Mouse (Mus musculus): ENCODE results near the gene Jmjd1c. TPM values are rescaled to one million over a fixed set of nuclear protein-coding genes. Genes with fewer than 3 reads are reported as not detected.

Jmjd1c gene
- total RNA-seq, 2 experiments from 2014 or later: 109 to 165 TPM

DNA sequence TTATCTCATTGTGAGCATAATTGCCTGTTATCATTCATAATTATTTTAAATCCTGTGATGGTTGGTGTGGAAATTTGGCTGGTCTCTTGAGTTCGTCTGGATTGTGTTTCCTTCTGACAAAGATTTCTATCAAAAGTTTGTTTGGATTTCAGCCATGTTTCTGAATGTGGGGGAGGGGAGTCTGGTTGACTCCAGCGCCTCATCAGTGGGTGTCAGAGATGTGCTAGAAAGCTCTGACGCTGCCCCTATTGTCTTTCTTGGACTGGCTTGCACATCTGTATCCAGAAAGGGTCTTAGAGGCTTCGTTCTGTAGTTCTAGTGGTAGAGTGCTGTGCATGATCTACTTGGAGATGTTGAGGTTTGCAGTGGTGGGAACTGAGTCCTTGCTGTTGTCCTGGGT lies 24.3 kb downstream of the Jmjd1c start:
- ATAC-seq (replicated peaks; ENCODE audit: low FRiP score, low TSS enrichment, poor library complexity, severe bottlenecking): no peak

DNA sequence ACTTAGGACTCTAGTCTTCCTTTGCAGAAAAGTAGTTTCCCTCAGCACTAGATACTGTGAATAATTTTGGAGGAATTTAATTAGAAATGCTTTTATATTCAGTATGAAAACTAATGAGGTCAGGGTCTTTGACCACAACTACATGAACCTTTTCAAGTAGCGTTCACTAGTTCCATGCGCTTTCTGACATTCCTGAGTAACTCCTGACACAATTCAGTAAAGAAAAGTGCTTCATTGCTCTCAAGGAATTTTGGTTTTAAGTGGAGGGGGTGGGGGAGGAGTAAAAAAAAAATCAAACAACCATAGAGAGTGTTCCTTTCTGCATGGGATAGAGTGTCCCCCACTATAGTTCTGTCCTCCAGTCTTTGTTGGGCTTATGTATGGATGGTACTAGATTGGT lies 24.7 kb downstream of the Jmjd1c start:
- no peak for ATAC-seq (replicated peaks; ENCODE audit: low FRiP score, low TSS enrichment, poor library complexity, severe bottlenecking)

DNA sequence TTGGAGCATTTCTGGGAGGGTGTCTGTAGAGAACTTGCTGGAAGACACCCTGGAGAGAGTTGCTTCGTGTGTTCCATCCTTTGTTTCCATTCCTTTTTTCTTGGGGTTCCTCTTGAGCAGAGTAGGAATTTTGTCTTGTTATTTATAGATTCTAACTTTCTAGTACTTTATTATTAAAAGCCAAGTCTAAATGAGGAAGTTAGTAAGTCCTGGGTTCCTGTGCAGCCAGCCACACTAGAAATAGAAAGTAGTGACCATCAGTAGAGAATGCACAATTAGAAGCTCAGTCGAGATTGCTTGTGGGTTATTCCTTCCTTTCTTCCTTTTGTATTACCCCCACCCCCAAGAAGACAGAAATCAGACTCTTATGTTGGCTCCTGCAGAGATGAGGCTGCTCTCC lies 27.8 kb downstream of the Jmjd1c start:
- no peak for ATAC-seq (replicated peaks; ENCODE audit: low FRiP score, low TSS enrichment, poor library complexity, severe bottlenecking)

DNA sequence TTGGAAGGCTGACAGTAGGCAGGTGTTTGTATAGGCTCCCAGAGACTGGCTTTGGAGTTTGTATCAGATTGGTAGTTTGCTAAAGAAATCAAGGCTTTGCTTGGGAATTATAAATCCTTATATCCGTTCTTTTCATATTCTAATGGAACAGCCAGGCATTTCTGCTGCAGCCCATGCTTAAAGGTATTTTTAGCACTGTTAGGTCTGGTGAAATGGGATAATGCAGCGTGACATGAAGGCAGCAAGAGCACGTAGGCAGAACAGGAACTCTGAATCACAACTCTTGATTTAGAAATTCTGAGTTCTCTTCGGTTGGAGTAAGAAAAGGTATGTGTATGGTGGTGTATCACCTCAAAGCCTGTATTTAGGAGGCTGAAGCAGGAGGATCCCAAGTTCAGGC lies 28.2 kb downstream of the Jmjd1c start:
- no peak for ATAC-seq (replicated peaks; ENCODE audit: low FRiP score, low TSS enrichment, poor library complexity, severe bottlenecking)

DNA sequence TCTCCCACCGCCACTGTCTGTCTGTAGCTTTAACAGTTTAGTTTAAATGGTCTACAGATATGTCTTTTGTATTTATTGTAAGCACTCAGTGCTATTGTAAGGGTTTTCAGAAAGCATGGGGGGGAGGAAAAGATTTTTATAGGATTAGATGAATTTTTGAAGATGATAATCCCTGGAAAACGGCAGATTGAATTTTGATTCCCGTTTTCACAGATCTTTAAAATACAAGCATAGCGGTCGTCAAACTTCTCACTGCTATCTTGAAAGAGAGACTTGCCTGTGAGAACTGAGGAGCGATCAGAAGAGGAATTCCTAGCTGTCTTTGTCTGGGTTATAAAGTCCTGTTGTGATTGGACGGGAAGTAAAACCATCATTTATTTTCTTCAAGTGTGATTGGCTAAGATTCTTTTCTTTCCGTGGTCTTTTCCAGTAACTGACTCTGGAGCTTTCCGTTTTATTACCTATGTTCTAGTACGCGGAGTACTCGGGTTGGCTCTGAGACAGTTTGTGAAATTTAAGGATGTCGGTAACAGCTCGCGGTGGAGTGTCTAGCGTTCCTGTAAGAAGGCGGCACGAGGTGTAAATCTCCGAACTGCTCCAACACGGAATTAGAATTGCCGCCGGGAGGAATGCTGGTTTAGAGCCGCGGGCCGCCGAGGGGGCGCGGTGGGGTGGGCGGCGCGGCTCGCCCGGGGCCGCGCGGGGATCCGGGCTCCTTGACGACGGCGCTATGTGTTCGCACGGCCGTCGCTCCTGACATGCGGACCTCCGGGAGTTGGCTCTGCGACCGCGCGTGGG lies 30.3 kb downstream of the Jmjd1c start:
- ATAC-seq (replicated peaks; ENCODE audit: low FRiP score, low TSS enrichment, poor library complexity, severe bottlenecking): peak; percentile 47; the same call in 1 of the 2 replicates

DNA sequence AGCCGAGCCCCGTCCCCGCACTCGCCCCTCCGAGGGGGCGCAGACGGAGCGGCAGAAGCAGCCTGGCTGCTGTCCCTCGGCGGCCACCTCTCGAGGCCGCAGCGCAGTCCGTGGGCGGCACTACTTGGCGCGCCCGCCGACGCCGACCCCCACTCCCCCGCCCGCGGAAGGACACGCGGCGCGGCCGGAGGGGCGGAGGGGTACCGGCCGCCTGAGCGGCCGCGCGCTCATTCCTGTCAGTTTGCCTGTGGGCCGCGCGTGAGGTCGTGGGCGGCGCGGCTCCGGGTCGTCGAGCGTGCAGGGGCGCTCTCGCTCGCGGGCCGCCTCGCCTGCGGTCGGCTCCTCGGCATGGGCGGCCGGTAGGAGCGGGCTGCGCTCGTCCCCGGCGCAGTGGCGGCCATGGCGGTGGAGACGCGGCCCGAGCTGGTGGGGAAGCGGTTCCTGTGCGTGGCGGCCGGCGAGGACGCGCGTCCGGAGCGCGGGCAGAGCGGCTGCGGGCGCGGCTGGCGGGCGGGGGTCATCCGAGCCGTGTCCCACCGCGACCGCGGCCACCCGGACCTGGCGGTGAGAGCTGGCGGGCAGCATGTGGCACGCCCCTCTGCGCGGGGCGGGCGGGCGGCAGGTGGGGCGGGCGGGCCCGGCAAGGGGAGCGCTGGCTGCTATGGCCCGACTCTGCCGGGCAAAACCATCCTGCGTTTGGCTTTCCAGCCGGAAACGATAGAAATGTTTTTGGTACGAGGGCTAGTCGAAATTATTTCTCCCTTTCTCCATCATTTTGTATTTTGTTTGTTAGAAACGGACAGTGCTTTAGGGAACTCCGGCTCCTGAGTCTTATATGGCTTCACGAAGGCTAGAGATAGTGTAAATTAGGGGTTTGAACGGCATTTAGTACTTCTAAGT lies 31.2 kb downstream of the Jmjd1c start:
- 0 out of 2 replicates have a peak, but pooled peaks have one; percentile 30 for ATAC-seq (replicated peaks; ENCODE audit: low FRiP score, low TSS enrichment, poor library complexity, severe bottlenecking)

DNA sequence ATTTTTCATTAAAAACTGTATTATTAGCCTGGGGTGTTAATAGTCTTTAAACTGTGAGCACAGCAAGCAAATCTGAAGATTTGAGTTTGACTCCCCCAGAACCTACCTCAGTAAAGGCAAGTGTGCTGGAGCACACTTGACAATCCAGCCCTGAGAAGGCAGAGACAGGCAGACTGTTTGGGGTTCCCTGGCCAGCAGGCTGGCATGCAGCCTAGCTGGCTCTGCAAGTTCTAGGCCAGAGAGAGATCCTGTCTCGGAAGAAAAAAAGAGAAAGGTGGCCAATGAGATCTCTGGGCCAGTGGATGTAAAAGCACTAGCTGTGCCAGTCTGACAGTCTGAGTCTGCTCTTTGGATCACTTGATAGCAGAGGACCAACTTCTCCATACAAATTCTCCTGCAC lies 33.6 kb downstream of the Jmjd1c start:
- no peak for ATAC-seq (replicated peaks; ENCODE audit: low FRiP score, low TSS enrichment, poor library complexity, severe bottlenecking)

DNA sequence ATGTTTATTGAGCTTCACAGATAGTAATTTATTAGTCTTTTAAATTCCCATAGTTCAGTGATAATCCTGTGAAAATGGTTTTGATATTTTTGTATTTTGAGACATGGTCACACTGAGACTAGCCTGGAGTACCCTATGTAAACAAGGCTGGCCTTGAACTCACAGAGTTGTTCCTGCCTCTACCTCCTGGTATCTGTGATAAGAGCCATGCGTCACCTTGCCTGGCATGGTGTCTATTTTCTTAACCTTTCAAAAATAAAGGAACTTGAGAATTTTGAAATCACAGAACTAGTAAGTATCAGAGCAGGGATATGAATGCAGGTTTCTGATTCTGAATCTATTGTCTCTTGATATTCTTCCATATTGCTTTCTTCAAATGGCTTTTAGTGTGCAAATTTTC lies 35.8 kb downstream of the Jmjd1c start:
- ATAC-seq (replicated peaks; ENCODE audit: low FRiP score, low TSS enrichment, poor library complexity, severe bottlenecking): no peak

DNA sequence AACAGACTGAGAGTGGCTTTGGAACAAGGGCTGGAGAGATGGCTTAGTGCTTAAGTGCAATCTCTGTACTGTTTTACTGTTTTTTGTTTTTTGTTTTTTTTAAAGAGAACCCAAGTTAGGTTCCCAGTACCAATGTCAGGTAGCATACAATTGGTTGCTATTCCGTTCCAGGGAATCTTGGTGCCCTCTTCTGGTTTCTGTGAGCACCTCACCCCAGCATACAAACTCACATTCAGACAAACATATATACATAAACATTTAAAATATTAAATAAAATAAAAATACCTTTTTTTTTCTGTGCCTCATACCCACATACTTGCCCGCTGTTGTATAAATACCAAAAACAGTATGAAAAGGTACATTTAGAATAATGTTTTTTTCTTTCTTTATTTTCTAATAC lies 38.4 kb downstream of the Jmjd1c start:
- no peak for ATAC-seq (replicated peaks; ENCODE audit: low FRiP score, low TSS enrichment, poor library complexity, severe bottlenecking)

DNA sequence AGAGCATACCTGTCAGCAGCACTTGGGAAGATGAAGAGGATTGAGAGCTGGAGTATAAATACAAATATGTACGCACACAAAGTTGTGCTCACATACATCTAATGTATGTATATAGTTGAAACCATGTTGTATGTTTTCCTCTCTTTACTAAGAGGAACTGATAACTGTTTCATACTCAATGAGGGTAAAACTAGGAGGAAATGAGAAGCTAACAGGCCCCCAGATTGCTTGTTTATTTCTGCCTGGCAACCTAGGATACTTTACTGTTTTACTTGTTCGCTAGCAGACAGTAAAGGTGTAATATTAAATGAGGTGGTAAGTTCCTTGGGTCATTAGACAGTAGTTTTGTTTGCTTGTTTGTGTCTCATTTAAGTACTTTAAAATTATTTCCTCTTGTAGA lies 41.5 kb downstream of the Jmjd1c start:
- ATAC-seq (replicated peaks; ENCODE audit: low FRiP score, low TSS enrichment, poor library complexity, severe bottlenecking): no peak

DNA sequence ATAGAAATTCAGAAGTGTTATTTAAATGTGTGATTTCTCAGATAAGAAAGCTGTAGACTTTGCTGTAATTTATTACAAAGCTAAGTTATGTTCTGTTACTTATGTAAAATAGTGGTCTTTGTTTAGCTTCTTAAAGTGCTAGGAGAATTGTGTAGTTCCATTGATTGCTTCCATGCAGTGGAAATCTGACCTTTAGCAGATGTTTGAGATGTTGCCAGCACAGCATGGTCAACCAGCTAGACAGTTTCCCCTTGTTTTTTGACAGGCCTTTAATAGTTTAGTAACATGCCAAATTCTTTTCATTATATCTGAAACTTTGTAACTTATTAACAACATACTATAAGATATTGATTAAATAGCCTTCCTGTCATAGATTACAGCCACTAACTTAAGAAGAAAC lies 47.7 kb downstream of the Jmjd1c start:
- no peak for ATAC-seq (replicated peaks; ENCODE audit: low FRiP score, low TSS enrichment, poor library complexity, severe bottlenecking)

DNA sequence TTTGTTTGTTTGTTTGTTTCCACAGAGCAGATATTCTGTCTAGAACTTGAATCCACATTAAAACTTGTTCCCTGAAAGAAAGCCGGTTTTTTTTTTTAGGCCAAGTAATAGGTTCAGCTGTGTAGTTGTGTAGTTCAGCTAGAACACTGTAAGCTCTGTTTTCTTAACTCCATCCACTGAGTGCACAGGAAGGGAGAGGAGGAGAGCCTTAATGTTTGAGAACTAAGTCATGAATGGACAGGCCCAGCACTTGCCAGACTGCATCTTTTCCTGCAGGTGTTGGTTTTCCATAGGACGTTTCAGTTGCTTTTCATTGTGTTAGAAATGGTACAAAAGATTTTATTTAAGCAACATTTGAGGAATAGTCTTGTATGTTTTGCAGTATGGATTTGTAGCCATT lies 48.3 kb downstream of the Jmjd1c start:
- no peak for ATAC-seq (replicated peaks; ENCODE audit: low FRiP score, low TSS enrichment, poor library complexity, severe bottlenecking)

DNA sequence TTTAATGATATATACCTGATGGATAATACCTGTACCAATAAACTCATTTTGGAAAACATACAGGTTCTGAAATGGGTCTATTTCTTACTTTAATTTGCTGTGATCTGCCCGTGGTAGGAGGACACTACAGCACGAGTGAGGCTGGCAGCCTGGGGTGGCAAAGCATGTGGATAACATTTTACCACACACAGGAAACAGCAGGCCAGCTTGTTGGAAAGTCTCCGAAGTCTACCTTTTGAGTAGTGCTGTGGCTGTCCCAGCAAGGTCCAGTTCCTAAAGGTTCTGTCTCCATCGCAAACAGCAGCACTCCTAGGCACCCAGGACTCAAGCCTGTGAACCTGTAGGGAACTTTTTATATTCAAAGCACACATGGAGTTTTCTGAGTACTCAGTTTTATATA lies 49.7 kb downstream of the Jmjd1c start:
- no peak for ATAC-seq (replicated peaks; ENCODE audit: low FRiP score, low TSS enrichment, poor library complexity, severe bottlenecking)

DNA sequence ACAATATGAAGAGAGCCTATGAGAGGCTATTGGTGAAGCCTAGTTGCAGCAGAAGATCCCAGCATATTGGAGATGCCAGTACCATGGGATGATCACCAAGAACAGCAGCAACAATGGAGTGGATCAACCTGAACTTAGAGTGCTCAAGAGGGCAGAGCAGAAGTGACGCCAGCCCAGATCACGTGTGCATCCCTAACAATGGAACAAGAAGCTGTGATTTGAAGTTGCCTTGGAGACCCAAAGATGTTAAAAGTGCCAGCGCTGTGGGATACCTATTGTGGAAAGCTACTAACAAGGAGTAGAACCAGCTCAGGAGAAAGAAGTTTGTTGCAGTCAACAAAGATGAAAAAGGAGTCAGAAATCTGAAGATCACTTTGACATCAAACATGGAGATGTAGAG lies 55.8 kb downstream of the Jmjd1c start:
- no peak for ATAC-seq (replicated peaks; ENCODE audit: low FRiP score, low TSS enrichment, poor library complexity, severe bottlenecking)

DNA sequence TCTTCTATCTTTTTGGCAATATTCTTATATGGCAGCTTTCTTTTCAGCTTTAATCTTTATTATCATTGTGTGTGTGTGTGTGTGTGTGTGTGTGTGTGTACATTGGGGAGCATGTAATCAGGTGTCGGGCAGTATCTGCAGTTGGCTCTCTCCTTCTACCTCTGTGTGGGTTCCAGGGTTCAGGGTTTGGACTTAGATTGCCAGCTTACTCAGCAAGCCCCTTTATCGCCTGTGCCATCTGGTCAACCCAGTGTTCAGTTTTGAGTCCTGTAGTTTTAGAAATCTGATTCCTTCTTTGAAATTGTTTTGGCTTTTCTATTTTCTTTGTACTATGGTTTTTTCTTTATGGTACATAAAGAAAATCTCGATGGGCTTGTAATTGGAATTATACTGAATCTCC lies 58.7 kb downstream of the Jmjd1c start:
- peak; percentile 94 for ATAC-seq (replicated peaks; ENCODE audit: low FRiP score, low TSS enrichment, poor library complexity, severe bottlenecking)

DNA sequence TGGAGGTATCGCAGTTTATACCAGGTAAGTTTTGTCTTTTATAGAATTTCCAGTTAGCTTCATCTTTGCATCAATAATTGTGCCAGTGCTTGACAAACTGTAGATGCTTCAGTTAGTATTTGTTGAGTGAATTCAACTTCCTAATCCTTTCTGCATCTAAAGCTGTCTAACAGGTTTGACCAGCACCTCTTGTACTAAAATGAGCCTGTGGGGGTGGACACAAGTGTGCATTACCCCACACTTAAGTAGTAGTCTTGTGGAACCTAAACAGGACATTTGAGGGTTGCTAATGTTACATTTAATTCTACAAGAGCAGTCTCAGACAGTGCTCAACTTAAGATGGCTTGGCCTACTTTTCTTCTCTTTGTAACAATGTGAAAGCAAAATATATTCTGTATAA lies 78.1 kb downstream of the Jmjd1c start:
- no peak for ATAC-seq (replicated peaks; ENCODE audit: low FRiP score, low TSS enrichment, poor library complexity, severe bottlenecking)

DNA sequence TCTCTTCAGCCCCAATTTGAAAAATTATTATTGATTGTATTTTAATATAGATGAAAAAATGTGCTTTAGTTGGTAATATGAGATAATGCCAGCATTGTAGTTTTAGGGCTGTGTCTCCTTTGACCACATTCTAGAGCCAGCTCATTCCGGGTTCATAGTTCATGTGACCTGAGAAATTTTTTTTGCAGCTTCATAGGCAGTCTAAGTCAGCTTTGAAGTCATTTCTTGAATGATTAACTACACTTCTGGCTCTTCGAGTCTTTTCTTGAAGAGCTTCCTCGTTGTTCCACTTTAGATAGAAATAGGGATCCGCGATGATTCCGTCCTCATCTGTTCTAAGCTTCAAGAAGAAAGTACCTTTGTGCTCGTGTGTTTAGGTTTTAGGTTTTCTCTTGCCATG lies 80.1 kb downstream of the Jmjd1c start:
- no peak for ATAC-seq (replicated peaks; ENCODE audit: low FRiP score, low TSS enrichment, poor library complexity, severe bottlenecking)

DNA sequence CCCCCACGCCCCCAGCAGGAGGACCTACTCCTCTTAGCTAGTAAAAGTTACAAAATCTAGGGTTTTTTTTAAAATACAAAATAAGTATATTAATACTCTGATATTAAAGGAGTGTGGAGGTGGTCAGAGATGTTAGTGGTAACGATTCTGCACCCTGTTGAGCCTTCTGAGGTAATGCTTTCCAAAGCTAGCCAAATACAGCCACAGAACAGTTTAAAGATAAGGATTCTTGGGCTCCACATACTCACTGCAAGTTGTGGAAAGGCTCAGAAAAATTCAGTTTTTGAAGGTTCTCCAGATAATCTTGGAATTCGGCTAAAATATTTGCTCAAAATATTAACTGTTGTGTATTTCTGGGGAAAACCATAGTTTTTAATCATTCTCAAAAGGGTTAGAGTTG lies 81.0 kb downstream of the Jmjd1c start:
- peak; percentile 80 for ATAC-seq (replicated peaks; ENCODE audit: low FRiP score, low TSS enrichment, poor library complexity, severe bottlenecking)

DNA sequence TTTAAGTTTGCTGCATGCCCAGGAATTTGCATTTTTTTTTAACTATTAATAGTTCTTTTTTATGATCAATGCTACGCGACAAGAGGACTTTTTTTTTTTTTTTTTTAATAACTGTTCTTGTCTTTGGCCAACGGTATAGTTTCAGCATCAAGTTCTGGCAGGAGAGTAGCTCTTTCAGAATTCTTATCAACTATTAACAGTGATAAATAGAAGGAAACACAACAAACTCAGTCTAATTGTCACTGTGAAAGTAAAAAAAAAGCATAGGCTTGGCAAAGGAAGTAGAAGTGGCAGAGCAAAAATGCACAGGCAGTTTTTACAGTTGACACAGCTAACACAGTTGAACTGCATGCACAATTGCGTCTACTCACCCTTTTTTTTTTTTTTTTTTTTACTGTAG lies 81.5 kb downstream of the Jmjd1c start:
- peak; percentile 89 for ATAC-seq (replicated peaks; ENCODE audit: low FRiP score, low TSS enrichment, poor library complexity, severe bottlenecking)

DNA sequence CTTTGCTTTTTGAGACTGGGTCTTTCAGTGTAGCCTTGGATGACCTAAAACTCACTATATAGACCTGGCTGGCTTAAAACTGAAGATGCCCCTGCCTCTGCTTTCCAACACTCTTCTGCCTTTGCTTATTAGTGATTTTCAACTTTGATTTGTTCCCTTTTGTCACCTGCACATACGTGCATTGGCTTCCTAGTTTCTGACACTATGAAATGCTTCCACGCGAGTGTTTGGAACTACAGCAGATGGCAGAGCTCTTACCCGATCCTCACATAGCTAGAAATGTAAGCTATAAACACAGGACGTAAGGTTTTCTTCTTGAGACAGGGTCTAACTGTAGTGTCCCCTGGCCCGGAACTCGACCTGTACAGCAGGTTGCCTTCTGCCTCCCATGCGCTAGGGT lies 84.1 kb downstream of the Jmjd1c start:
- ATAC-seq (replicated peaks; ENCODE audit: low FRiP score, low TSS enrichment, poor library complexity, severe bottlenecking): no peak

DNA sequence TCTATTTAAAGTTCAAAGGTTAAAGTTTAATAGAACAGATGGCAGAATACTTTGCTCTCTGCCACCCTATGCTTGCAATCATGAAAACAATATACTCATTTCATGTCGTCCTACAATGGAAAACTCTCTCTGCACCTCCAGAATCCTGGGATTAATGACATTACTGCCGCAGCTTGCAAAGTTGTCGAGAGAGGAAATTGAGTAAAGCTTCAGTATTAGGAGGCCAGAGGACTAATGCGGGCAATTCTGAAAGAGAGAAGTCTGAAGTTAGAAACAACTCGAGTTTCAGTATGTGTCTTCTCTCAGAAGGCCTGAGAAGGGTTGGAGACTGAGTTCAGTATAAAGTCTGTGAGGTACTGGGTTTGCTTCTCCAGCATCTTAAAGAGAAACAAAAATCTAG lies 84.9 kb downstream of the Jmjd1c start:
- ATAC-seq (replicated peaks; ENCODE audit: low FRiP score, low TSS enrichment, poor library complexity, severe bottlenecking): no peak
